Mouse (Mus musculus): ENCODE measurements around the gene Esam.

- TF ChIP-seq CTCF (IDR thresholded peaks at IDR 0.05) (no peak), POLR2A (IDR thresholded peaks at IDR 0.05; ENCODE audit: insufficient read depth, low read depth, low read length) (no peak)
Observed at GRCm38 (mm10) chr9:37488041-37488440, 39.8 kb upstream of the Esam start.
